Mouse (Mus musculus) adrenal gland, adult 8-10 months (tissue): ENCODE measurements around the gene Usp20. TPM values are rescaled to one million over a fixed set of nuclear protein-coding genes. Genes with fewer than 3 reads are reported as not detected.
"Not testable (repeated sequence)": the region's sequence is repeated elsewhere in the genome, so short reads cannot be mapped to it uniquely, and the experiment has no call there.

Source experiments
- DNase-seq: peaks from one replicate; pipeline ENCODE4 v3.0.0; 2022
- total RNA-seq, 4 experiments: library from RNA; stranded (reverse); gene quantifications; 2 replicates each; pipeline ENCODE4 v1.2.4; 2022

Gene Usp20
- total RNA-seq: 10 to 100 TPM; 32.6 to 45.6 (median 42.3) TPM

- DNase-seq: peak; percentile 100
These were observed at the start of gene Usp20, which contains the start of gene BC005624 for GRCm38 (mm10) chr2:30981790-30982513. Usp20 (plus strand) TSS chr2:30982279. BC005624 (minus strand) TSS chr2:30982201.

GRCm38 (mm10) chr2:30933032-30933431, 49.0 kb upstream of the Usp20 start:
- DNase-seq: no peak

GRCm38 (mm10) chr2:30933917-30934450, 48.1 kb upstream of the Usp20 start:
- DNase-seq: peak; percentile 64

GRCm38 (mm10) chr2:30936808-30937207, 45.3 kb upstream of the Usp20 start:
- no peak for DNase-seq

GRCm38 (mm10) chr2:30937731-30938130, 44.3 kb upstream of the Usp20 start:
- DNase-seq: no peak

GRCm38 (mm10) chr2:30938574-30938991, 43.5 kb upstream of the Usp20 start:
- DNase-seq: no peak

- DNase-seq: no peak
These were observed 40.5 kb upstream of the Usp20 start for GRCm38 (mm10) chr2:30941586-30941985.

GRCm38 (mm10) chr2:30942116-30942515, 40.0 kb upstream of the Usp20 start:
- not testable (repeated sequence) for DNase-seq

GRCm38 (mm10) chr2:30942603-30943011, 39.5 kb upstream of the Usp20 start:
- DNase-seq: peak; percentile 49

- DNase-seq: no peak
These were observed 29.6 kb upstream of the Usp20 start for GRCm38 (mm10) chr2:30952457-30952823.

GRCm38 (mm10) chr2:30952824-30953490, 29.1 kb upstream of the Usp20 start, which contains the start of gene Tor1b:
Tor1b (plus strand) TSS chr2:30952959.
- peak; percentile 80 for DNase-seq

- DNase-seq: no peak
These were observed 27.3 kb upstream of the Usp20 start for GRCm38 (mm10) chr2:30954797-30955196.

GRCm38 (mm10) chr2:30957511-30957910, 24.6 kb upstream of the Usp20 start:
- DNase-seq: no peak

GRCm38 (mm10) chr2:30958726-30959125, 23.4 kb upstream of the Usp20 start:
- no peak for DNase-seq

- DNase-seq: peak; percentile 57
These were observed 22.2 kb upstream of the Usp20 start for GRCm38 (mm10) chr2:30959856-30960255.

GRCm38 (mm10) chr2:30962570-30963254, 19.4 kb upstream of the Usp20 start:
- DNase-seq: no peak

GRCm38 (mm10) chr2:30965627-30966026, 16.5 kb upstream of the Usp20 start:
- DNase-seq: no peak

- no peak for DNase-seq
These were observed 15.3 kb upstream of the Usp20 start for GRCm38 (mm10) chr2:30966826-30967225.

GRCm38 (mm10) chr2:30967352-30968327, 14.4 kb upstream of the Usp20 start, which contains the start of gene Tor1a:
Tor1a (minus strand) TSS chr2:30967933.
- DNase-seq: peak; percentile 80

- DNase-seq: no peak
These were observed 945 bp downstream of the Usp20 start for GRCm38 (mm10) chr2:30983024-30983423.
